Mouse (Mus musculus) forebrain, embryonic 14.5 days (tissue): ENCODE data around the gene Tap1. TPM values are rescaled to one million over a fixed set of nuclear protein-coding genes. Genes with fewer than 3 reads are reported as not detected.

Experiments
- ATAC-seq: fragments of 200-750 bp; cut with Nextera tagmentation; 2 replicates; pipeline ENCODE4 v1.8.0; 2017; ENCODE audit warnings: mild to moderate bottlenecking, moderate library complexity
- DNase-seq: peaks from one replicate; pipeline ENCODE4 v3.0.0-alpha.2; 2015; ENCODE audit warnings: low spot score
- H3K27ac ChIP-seq: fragments of 300-500 bp; sonication (generic); 2 replicates; pipeline ENCODE4 v1.5.1; 2014; ENCODE audit warnings: low read depth, mild to moderate bottlenecking, control low read depth, low read length, moderate library complexity
- H3K27me3 ChIP-seq: fragments of 300-500 bp; sonication (generic); replicated peaks from 2 replicates; pipeline ENCODE4 v1.6.1; 2014; ENCODE audit warnings: low read length, control low read depth, mixed read lengths; ENCODE audit not compliant: control insufficient read depth, insufficient read depth
- H3K36me3 ChIP-seq: fragments of 300-500 bp; sonication (generic); 2 replicates; pipeline ENCODE4 v1.6.1; 2014; ENCODE audit warnings: low read length, control low read depth; ENCODE audit not compliant: control insufficient read depth, insufficient read depth
- H3K4me1 ChIP-seq: fragments of 300-500 bp; sonication (generic); 2 replicates; pipeline ENCODE4 v1.6.1; 2014; ENCODE audit warnings: antibody characterized with exemption, low read length, control low read depth; ENCODE audit not compliant: control insufficient read depth, insufficient read depth
- H3K4me2 ChIP-seq: fragments of 300-500 bp; sonication (generic); 2 replicates; pipeline ENCODE4 v1.6.1; 2014; ENCODE audit warnings: mild to moderate bottlenecking, control low read depth, low read length
- H3K4me3 ChIP-seq: fragments of 300-500 bp; sonication (generic); 2 replicates; pipeline ENCODE4 v1.5.1; 2014; ENCODE audit warnings: low read depth, low read length, control low read depth
- H3K9ac ChIP-seq: fragments of 300-500 bp; sonication (generic); 2 replicates; pipeline ENCODE4 v1.6.1; 2014; ENCODE audit warnings: mild to moderate bottlenecking, low read length, control low read depth, moderate library complexity
- H3K9me3 ChIP-seq: fragments of 300-500 bp; sonication (generic); replicated peaks from 2 replicates; pipeline ENCODE4 v1.6.1; 2016; ENCODE audit warnings: low read length, control low read depth, mixed read lengths; ENCODE audit not compliant: control insufficient read depth
- WGBS: fragments of 180-500 bp; shearing (Covaris S2); extraction: QIAGEN DNeasy Blood & Tissue Kit; methylation state at CpG from one replicate; pipeline ENCODE4 v1.1.7; 2014; 5-methylcytosine and 5-hydroxymethylcytosine counted together
- polyA plus RNA-seq: library from polyadenylated mRNA; unstranded; fragments of >200 nt; fragmentation: Nextera tagmentation; extraction: Ambion mirVana; gene quantifications from 2 replicates; pipeline ENCODE4 v1.2.1, GENCODE M21; 2014

The Tap1 gene
- polyA plus RNA-seq, 1 experiment from 2014 or later = 1.1 TPM

DNA sequence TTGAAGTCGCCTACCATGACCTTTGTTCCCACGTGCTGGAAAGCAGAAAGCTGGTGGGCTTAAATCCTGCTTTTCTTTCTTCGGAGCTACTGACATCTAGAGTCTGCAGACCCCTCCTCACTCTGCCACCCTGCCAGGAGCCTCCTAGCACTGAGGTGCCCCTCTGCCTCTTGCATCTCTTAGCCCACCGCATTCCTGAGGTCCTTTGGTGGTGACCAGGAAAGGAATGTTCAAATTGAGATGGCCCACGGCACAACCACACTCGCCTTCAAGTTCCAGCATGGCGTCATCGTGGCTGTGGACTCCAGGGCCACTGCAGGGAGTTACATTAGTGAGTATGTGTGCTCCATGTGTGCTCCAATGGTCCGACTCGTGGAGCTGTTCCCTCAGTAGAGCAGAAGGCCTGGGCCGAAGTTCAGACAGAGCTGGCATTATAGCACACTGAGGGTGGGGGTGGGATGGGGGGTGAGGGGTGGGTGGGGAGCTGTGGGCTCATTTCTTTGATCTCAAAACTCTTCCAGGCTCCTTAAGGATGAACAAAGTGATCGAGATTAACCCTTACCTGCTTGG lies 11.8 kb downstream of the Tap1 start:
- Histone ChIP-seq H3K36me3 (no peaks in the 10 kb centered on the region), H3K4me2 (no peak overlapping the region), H3K4me1 (no peaks in the 10 kb centered on the region), H3K9ac (no peak overlapping the region), H3K27ac (no peak overlapping the region), H3K9me3 (no peaks in the 10 kb centered on the region), H3K27me3 (peaks cover 39% of the 10 kb centered on the region), H3K4me3 (no peak overlapping the region)
- 61% methylated on average over 12 of the region's 12 CpGs for WGBS
- ATAC-seq (no peak), DNase-seq (no peak)

DNA sequence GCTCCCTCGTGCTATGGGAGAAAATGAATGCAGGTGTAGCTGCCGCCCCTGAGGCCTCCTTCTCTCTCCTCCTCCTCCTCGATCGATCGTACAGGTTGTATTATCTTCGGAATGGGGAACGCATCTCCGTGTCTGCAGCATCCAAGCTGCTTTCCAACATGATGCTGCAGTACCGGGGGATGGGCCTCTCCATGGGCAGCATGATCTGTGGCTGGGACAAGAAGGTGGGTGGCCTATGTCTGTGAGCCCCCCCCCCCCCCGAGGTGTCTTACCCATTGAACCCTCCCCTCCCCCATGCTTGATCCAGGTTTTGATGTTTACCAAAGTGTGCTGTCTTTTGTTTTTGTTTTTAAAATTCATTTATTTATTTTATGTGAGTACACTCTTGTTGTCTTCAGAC lies 12.7 kb downstream of the Tap1 start:
- Histone ChIP-seq H3K4me2 (no peak overlapping the region), H3K9ac (no peak overlapping the region), H3K4me1 (no peaks in the 10 kb centered on the region), H3K27me3 (peaks cover 37% of the 10 kb centered on the region), H3K36me3 (no peaks in the 10 kb centered on the region), H3K4me3 (no peak overlapping the region), H3K9me3 (no peaks in the 10 kb centered on the region), H3K27ac (no peak overlapping the region)
- WGBS = 86% methylated on average over 10 of the region's 10 CpGs
- no peak for DNase-seq
- no peak for ATAC-seq

DNA sequence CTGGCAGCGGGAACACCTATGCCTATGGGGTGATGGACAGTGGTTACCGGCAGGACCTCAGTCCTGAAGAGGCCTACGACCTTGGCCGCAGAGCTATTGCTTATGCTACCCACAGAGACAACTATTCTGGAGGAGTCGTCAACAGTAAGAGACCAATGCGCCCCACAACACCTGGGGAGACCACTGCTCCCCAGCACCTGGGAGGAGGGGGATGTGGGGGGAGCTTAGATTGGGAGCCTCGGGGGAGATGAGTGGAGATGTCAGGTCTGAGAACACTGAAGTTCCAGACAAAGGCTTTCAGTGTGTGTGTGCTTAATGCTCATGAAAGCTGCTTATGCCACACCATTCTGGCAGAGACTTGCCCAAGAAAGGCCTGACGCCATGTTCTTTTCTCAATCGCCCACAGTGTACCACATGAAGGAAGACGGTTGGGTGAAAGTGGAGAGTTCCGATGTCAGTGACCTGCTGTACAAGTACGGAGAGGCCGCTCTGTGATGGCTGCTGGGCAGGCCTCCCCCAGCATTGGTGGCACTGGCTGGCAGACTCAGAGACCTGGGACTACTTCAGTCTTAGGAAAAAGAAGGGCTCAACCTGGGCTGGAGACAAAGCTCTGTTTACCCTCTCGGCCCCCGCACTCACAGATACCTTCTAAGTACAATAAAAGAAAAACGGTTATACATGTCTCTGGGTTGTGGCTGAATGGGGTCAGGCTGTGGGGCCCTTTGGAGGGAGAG lies 13.6 kb downstream of the Tap1 start:
- H3K4me2 ChIP-seq = no peak overlapping the region
- DNase-seq (no peak), ATAC-seq (no peak)
- no peak overlapping the region for H3K9ac ChIP-seq
- no peaks in the 10 kb centered on the region for H3K36me3 ChIP-seq
- WGBS = 86% methylated on average over 16 of the region's 16 CpGs
- H3K4me1 ChIP-seq = no peaks in the 10 kb centered on the region
- H3K9me3 ChIP-seq = no peaks in the 10 kb centered on the region
- no peak overlapping the region for H3K4me3 ChIP-seq
- H3K27me3 ChIP-seq = peaks cover 42% of the 10 kb centered on the region
- H3K27ac ChIP-seq = no peak overlapping the region

DNA sequence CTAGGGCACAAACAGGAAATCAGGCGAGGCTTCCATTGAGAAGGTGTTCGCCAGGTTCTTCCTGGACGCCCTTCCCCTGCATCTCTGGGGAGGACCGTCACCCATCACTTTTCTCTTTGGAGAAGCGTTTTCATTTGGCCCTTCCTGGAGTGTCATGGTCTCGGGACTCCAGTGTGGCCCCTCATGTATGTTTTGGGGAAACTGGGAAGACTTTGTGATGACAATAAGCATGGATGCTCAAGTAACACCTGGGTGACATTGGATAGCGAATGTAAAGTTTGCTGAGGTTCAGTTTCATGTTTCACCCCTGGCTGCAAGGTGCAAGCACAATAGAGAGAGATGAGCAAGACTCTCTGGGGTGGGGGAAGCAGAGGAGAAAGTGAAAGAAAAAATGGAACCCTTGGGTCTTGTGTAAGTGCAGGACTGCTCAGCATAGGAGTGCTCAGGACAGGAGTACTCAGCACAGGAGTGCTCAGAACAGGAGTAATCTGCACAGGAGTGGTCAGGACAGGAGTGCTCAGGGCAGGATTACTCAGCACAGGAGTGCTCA lies 14.2 kb downstream of the Tap1 start:
- Histone ChIP-seq H3K9ac (no peak overlapping the region), H3K4me2 (no peak overlapping the region), H3K4me1 (no peaks in the 10 kb centered on the region), H3K27ac (no peak overlapping the region), H3K9me3 (no peaks in the 10 kb centered on the region), H3K4me3 (no peak overlapping the region), H3K36me3 (no peaks in the 10 kb centered on the region), H3K27me3 (peaks cover 40% of the 10 kb centered on the region)
- WGBS = 76% methylated on average over 7 of the region's 7 CpGs
- ATAC-seq = no peak
- no peak for DNase-seq

DNA sequence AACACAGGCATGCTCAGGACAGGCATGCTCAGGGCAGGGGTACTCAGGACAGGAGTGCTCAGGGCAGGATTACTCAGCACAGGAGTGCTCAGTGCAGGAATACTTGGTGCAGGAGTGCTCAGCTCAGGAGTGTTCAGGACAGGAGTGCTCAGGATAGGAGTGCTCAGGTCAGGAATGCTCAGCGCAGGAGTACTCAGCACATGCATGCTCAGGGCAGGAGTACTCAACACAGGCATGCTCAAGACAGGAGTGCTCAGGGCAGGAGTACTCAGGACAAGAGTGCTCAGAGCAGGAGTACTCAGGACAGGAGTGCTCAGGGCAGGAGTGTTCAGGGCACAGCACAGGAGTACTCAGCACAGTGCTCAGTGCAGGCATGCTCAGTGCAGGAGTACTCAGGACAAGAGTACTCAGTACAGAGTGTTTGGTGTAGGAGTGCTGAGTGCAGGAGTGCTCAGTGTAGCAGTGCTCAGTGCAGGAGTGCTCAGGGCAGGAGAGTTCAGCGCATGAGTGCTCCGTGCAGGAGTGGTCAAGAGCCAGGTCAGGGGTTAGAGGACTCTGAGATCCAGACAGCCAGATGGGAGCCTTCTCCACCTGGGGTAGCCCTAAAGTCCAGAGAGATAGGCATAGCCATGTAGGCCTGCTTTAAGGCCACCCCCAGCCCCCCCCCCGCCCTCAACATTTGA lies 15.5 kb downstream of the Tap1 start:
- Histone ChIP-seq H3K27me3 (peaks cover 32% of the 10 kb centered on the region), H3K4me2 (no peak overlapping the region), H3K27ac (no peak overlapping the region), H3K4me3 (no peak overlapping the region), H3K4me1 (no peaks in the 10 kb centered on the region), H3K9ac (no peak overlapping the region), H3K36me3 (no peaks in the 10 kb centered on the region), H3K9me3 (no peaks in the 10 kb centered on the region)
- ATAC-seq (no peak), DNase-seq (no peak)
- 90% methylated on average over 4 of the region's 4 CpGs for WGBS

DNA sequence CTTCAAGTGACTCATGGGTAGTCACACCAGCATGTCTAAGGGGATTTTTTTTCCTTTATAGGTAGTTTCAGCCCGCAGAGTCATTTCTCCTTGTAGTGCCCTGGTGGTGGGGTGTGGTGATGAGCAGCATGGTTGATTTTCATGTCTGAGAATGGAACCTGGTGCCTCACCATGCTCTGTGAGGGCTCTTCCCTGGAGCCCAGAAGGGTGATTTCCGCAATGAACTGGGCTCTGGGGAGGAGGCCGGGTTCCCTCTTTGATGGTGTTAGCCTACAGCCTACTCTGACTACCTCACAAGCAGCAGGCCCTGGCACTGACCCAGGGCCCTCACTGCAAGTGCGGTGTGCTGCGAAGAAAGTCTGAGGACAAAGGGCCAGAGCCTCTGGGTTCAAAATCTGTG lies 16.1 kb downstream of the Tap1 start, which contains the start of gene Tap2:
Tap2 (plus strand) TSS at position 84 of the 400 bp plus-strand sequence.
- whole genome bisulfite sequencing = 62% methylated on average over 5 of the region's 5 CpGs
- peak within 1 kb of the TSS; percentile 83 for H3K4me2 ChIP-seq
- peaks cover 27% of the 10 kb centered on the region for H3K27me3 ChIP-seq

DNA sequence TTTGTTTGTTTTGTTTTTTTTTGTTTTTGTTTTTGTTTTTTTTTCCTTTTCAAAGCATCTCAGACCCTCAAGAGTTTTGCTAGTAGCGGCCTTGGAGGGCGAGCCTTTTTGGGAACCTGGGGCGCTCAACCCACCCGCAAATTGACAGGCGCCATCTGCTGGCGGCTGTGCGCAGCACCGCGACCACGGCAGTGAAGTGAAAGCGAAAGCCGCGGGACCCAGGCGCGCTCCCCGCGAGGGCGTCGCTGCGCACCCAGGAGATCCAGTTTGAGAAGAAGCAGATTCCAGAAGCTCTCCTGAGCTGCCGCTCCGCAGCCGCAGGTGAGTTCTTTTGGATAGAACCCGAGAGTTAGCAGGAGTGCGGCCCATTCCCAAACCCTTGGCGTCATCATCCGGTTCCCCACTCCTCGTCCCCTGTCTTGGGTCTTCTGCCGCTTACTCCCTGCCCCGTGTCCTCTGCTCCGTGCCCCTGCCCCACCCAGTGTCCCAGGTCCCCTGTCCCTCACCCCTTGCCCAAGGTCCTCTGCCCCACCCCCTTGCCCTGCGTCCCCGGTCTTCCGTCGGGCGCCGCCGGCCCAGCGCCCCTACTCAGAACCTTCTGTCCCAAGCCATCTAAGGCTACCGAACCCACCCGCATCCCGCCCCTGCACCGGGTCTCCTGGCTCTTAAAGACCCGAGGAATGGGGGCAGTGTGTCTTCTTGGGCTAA lies 17.1 kb downstream of the Tap1 start:
- no peaks in the 10 kb centered on the region for H3K4me1 ChIP-seq
- ATAC-seq (peak; percentile 72), DNase-seq (peak; percentile 78)
- H3K9me3 ChIP-seq = no peaks in the 10 kb centered on the region
- H3K4me3 ChIP-seq = peak overlapping the region; percentile 56
- peak overlapping the region; percentile 69 for H3K9ac ChIP-seq
- H3K27ac ChIP-seq = no peak overlapping the region
- H3K4me2 ChIP-seq = peak overlapping the region; percentile 83
- no peaks in the 10 kb centered on the region for H3K36me3 ChIP-seq
- under 1% methylated on average over 43 of the region's 44 CpGs for WGBS
- peaks cover 18% of the 10 kb centered on the region for H3K27me3 ChIP-seq

More for the DNA sequence above, 16.1 kb downstream of the Tap1 start, which contains the start of gene Tap2:
- H3K4me1 ChIP-seq = no peaks in the 10 kb centered on the region
- no peaks in the 10 kb centered on the region for H3K9me3 ChIP-seq
- DNase-seq (no peak), ATAC-seq (no peak)
- H3K9ac ChIP-seq = peak within 1 kb of the TSS; percentile 69
- no peak within 1 kb of the TSS for H3K27ac ChIP-seq
- H3K36me3 ChIP-seq = no peaks in the 10 kb centered on the region
- H3K4me3 ChIP-seq = peak within 1 kb of the TSS; percentile 56

DNA sequence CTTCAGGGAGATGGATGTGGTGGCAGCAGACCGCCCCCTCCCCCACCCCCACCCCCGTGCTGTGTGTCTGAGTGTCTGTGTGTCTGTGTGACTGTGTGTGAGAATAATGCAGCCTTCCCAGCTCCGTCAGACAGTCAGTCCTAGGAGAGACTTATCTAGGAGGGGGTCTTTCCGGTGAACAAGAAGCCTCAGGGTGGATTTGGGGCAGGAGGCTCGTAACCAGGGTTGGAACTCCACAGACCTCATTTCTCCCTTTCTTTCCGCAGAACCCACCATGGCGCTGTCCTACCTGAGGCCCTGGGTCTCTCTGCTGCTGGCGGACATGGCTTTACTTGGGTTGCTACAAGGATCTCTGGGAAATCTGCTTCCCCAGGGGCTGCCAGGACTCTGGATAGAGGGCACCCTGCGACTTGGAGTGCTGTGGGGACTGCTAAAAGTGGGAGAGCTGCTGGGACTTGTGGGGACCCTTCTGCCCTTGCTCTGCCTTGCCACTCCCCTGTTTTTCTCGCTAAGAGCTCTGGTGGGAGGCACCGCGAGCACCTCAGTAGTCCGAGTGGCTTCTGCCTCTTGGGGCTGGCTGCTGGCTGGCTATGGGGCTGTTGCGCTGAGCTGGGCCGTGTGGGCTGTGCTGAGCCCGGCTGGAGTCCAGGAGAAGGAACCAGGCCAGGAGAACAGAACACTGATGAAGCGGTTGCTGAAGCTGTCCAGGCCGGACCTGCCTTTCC lies 17.8 kb downstream of the Tap1 start:
- WGBS = 11% methylated on average over 17 of the region's 18 CpGs
- ATAC-seq (peak; percentile 29; the same call in 1 of the 2 replicates), DNase-seq (no peak)
- Histone ChIP-seq H3K36me3 (no peaks in the 10 kb centered on the region), H3K27ac (no peak overlapping the region), H3K9me3 (no peaks in the 10 kb centered on the region), H3K4me3 (peak overlapping the region; percentile 56), H3K27me3 (peaks cover 18% of the 10 kb centered on the region), H3K4me1 (no peaks in the 10 kb centered on the region), H3K9ac (peak overlapping the region; percentile 69), H3K4me2 (peak overlapping the region; percentile 83)
